Mouse (Mus musculus): Measurements from ENCODE around the gene Kdm5a. TPM values are rescaled to one million over a fixed set of nuclear protein-coding genes. Genes with fewer than 3 reads are reported as not detected.

The Kdm5a gene
- polyA plus RNA-seq (2012; rRNA removed; ENCODE audit: low replicate concordance), result 0.27 and 0.71 TPM in 2 replicates

DNA sequence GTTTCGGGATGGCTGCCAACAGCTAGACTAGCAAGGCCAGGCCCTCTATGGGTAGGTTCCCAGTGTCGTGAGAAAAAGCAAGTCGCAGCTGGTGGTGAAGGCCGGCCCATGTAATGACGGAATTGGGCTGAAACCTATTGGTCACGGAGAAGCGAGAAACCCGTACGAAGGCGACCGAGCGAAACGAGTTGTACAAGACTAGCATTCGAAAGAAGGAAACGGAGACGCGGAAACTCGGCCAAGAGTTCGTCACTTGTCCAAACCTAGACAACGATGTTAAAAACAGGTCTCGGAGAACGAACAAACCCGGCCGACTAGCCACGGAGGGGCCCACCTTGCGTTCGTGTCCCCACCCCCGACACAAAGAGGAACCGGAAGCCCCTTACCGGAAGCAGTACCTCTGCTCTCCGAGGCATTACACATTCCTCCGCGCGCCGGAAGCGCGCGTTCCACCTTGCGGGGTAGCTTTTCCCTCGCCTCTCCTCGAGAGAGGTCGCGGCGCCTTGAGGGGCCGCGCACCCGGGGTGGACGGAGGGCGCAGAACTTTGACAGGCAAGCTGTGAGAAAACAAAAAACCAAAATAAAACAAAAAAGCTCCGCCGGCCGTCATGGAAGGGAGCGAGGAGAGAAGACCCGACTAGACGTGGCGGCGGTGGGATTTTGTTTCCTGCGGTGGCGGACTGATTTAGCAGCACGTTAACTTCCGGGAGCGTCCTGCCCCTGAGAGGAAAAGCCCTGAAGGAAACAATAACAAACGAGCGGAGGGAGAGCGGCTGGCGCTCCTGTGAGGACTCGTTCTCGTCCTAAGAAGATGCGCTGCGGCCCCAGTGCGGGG, at the start of gene Kdm5a, which contains the start of gene Ccdc77:
Gene Kdm5a (plus strand): TSS at position 437 of the 835 bp plus-strand sequence.
Gene Ccdc77 (minus strand): TSS at position 687 of the 835 bp plus-strand sequence.

DNA sequence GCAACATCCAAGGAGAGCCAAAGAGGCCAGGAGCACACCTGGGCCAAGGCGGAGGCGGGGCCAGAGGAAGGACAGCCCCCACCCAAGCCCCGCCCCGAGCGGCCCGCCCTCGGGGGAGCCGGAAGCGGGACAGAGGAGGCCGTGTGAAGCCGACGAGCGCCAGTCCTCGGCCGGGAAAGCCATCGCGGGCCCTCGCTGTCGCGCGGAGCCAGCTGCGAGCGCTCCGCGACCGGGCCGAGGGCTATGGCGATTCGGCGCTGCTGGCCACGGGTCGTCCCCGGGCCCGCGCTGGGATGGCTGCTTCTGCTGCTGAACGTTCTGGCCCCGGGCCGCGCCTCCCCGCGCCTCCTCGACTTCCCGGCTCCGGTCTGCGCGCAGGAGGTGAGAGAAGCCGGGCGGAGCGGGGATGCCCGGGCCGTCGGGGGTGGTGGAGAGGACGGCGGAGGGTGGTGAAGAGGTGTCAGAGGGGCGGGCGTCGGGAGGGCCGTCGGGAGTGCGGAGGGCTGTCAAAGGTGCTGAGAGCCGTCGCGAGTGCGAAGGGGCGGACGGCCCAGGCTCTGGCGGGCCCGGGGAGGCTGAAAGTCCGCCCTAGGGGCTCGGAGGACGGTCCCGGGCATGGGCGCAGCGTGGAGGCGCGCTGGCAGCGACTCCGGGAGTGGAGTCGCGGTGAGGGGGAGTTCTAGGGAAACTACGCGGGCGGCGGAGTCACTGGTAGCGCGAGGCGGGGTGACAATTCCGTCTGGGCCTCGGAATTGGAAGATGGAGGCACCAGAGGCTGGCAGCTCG, 99.4 kb downstream of the Kdm5a start, which contains the start of gene Il17ra:
Gene Il17ra (plus strand): TSS at position 162 of the 786 bp plus-strand sequence.

DNA sequence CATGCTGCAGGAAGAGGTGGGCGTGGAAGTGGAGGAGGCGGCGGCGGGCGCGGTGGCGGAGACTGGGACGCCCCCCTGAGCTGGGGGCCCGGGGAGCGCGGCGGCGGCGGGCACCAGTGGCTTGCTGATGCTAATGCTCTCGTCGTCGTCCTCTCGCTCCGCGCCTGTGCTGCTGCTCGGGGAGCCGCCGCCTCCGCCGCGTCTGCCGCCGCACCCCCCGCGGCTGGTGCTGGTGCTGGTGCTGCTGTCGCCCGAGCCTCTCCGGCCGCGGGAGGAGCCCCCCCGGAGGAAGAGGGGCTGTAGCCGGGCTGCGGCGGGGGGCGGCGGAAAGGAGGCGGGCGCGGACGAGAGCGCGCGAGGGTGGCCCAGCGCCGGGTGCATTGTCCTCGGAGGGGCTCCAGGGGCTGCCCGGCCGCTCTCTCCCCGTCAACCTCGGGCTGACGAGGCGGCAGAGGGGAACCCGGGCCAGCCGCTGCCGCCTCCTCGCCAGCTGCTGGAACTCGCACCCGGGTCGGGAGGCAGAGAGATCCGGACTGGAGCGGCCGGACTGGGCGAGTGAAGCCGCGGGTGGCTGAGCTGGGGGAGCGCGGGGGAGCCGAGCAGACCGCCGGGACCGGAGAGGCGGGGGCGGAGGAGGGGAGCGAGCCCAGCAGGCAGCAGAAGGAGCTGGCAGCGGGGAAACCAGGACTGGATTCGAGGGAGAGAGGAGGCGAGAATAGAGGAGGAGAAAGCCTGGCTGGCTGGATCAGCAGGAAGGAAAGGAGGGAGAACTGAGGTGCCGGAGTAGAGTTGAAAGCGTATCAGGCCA, 129.7 kb downstream of the Kdm5a start, which contains the start of gene Tmem121b:
Gene Tmem121b (minus strand): TSS at position 434 of the 808 bp plus-strand sequence.

Other genes with a start within 250 kb of the Kdm5a start
- gene D330020A13Rik, start 69.8 kb upstream of the Kdm5a start, polyA plus RNA-seq (2012; rRNA removed; ENCODE audit: low replicate concordance), result 0.20 and 0.49 TPM in 2 replicates
- gene B4galnt3, start 69.6 kb upstream of the Kdm5a start, polyA plus RNA-seq (2012; rRNA removed; ENCODE audit: low replicate concordance), result 12.9 and 15.0 TPM in 2 replicates
- gene Ccdc77, start 250 bp downstream of the Kdm5a start, polyA plus RNA-seq (2012; rRNA removed; ENCODE audit: low replicate concordance), result 0.19 and 1.7 TPM in 2 replicates
- 8.5 and 15.7 TPM in 2 replicates for gene Il17ra, start 99.1 kb downstream of the Kdm5a start, polyA plus RNA-seq (2012; rRNA removed; ENCODE audit: low replicate concordance)
- gene Tmem121b, start 129.7 kb downstream of the Kdm5a start, polyA plus RNA-seq (2012; rRNA removed; ENCODE audit: low replicate concordance), result 0.04 TPM in 1 of 2 replicates, not detected in the other
- gene Hdhd5, start 167.2 kb downstream of the Kdm5a start, polyA plus RNA-seq (2012; rRNA removed; ENCODE audit: low replicate concordance), result 7.5 and 9.5 TPM in 2 replicates

Data from duodenum, adult 2 months (tissue).